Mouse (Mus musculus) heart, embryonic 15.5 days (tissue): Measurements from ENCODE around the gene Lsamp. TPM values are rescaled to one million over a fixed set of nuclear protein-coding genes. Genes with fewer than 3 reads are reported as not detected.

Experiments used
- ATAC-seq: fragments of 200-750 bp; cut with Nextera tagmentation; replicated peaks from 2 replicates; pipeline ENCODE4 v1.8.0; 2017; ENCODE audit warnings: low read depth, moderate TSS enrichment; ENCODE audit not compliant: insufficient number of reproducible peaks, insufficient read depth, low FRiP score
- H3K27ac ChIP-seq: fragments of 300-500 bp; sonication (generic); 2 replicates; pipeline ENCODE4 v1.5.1; 2015; ENCODE audit warnings: mild to moderate bottlenecking, inconsistent platforms
- H3K27me3 ChIP-seq: fragments of 300-500 bp; sonication (generic); 2 replicates; pipeline ENCODE4 v1.6.1; 2015; ENCODE audit warnings: inconsistent platforms
- H3K36me3 ChIP-seq: fragments of 300-500 bp; sonication (generic); 2 replicates; pipeline ENCODE4 v1.6.1; 2015; ENCODE audit warnings: mild to moderate bottlenecking, inconsistent platforms
- H3K4me1 ChIP-seq: fragments of 300-500 bp; sonication (generic); replicated peaks from 2 replicates; pipeline ENCODE4 v1.6.1; 2015; ENCODE audit warnings: inconsistent platforms
- H3K4me2 ChIP-seq: fragments of 300-500 bp; sonication (generic); 2 replicates; pipeline ENCODE4 v1.6.1; 2015; ENCODE audit warnings: inconsistent platforms, mild to moderate bottlenecking, moderate library complexity
- H3K4me3 ChIP-seq: fragments of 300-500 bp; sonication (generic); 2 replicates; pipeline ENCODE4 v1.5.1; 2015; ENCODE audit warnings: mild to moderate bottlenecking, inconsistent platforms
- H3K9ac ChIP-seq: fragments of 300-500 bp; sonication (generic); 2 replicates; pipeline ENCODE4 v1.6.1; 2015; ENCODE audit warnings: mild to moderate bottlenecking, inconsistent platforms
- H3K9me3 ChIP-seq: fragments of 300-500 bp; sonication (generic); replicated peaks from 2 replicates; pipeline ENCODE4 v1.6.1; 2016; ENCODE audit warnings: inconsistent platforms
- WGBS: fragments of 180-500 bp; shearing (Covaris S2); methylation state at CpG from one replicate; pipeline ENCODE4 v1.1.7; 2015; ENCODE audit warnings: mixed read lengths; 5-methylcytosine and 5-hydroxymethylcytosine counted together
- polyA plus RNA-seq: library from polyadenylated mRNA; unstranded; fragments of >200 nt; fragmentation: Nextera tagmentation; extraction: Ambion mirVana; gene quantifications from 2 replicates; pipeline ENCODE4 v1.2.1, GENCODE M21; 2015

Lsamp gene
- polyA plus RNA-seq, 1 experiment from 2014 or later: 1.7 TPM

GRCm38 (mm10) chr16:41343431-41343830 lies 1359.3 kb downstream of the Lsamp start:
- H3K9me3 ChIP-seq: no peaks in the 10 kb centered on the region
- H3K4me2 ChIP-seq: no peak overlapping the region
- H3K9ac ChIP-seq: no peak overlapping the region
- H3K27me3 ChIP-seq: no peaks in the 10 kb centered on the region
- H3K4me1 ChIP-seq: no peaks in the 10 kb centered on the region
- no peak for ATAC-seq
- H3K36me3 ChIP-seq: no peaks in the 10 kb centered on the region
- no peak overlapping the region for H3K27ac ChIP-seq
- 73% methylated on average over 1 of the region's 1 CpGs for WGBS
- no peak overlapping the region for H3K4me3 ChIP-seq

- H3K27me3 ChIP-seq: no peaks in the 10 kb centered on the region
- H3K36me3 ChIP-seq: no peaks in the 10 kb centered on the region
- no peak overlapping the region for H3K9ac ChIP-seq
- 68% methylated on average over 2 of the region's 2 CpGs for WGBS
- H3K27ac ChIP-seq: no peak overlapping the region
- no peak for ATAC-seq
- H3K9me3 ChIP-seq: no peaks in the 10 kb centered on the region
- H3K4me2 ChIP-seq: no peak overlapping the region
- no peak overlapping the region for H3K4me3 ChIP-seq
- no peaks in the 10 kb centered on the region for H3K4me1 ChIP-seq
Measured at GRCm38 (mm10) chr16:41365138-41365537, 1381.0 kb downstream of the Lsamp start.

DNA sequence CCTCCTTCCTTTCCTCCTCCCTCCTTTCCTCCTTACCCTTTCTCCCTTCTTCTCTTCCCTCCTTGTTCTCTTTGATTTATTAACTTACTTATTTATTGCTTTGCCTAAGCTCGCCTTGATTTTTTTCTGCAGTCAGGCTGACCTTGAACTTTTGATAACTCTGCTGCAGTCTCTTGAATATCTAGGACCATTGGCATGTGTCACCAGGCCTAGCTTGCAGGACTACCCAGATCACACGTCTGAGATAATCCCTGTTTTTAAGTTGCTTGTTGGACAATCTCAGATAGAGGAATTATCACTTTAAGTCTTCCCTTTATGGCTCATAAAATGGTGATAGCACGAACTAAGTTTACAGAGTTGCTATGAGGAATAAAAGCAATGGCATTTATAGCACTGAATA lies 1399.5 kb downstream of the Lsamp start:
- Histone ChIP-seq H3K4me2 (no peak overlapping the region), H3K9ac (no peak overlapping the region), H3K27me3 (no peaks in the 10 kb centered on the region), H3K36me3 (no peaks in the 10 kb centered on the region), H3K9me3 (no peaks in the 10 kb centered on the region), H3K4me1 (no peaks in the 10 kb centered on the region), H3K27ac (no peak overlapping the region), H3K4me3 (no peak overlapping the region)
- ATAC-seq: no peak
- 48% methylated on average over 3 of the region's 3 CpGs for WGBS

GRCm38 (mm10) chr16:41384288-41384687 lies 1400.1 kb downstream of the Lsamp start:
- H3K4me1 ChIP-seq: no peaks in the 10 kb centered on the region
- H3K9ac ChIP-seq: no peak overlapping the region
- H3K27me3 ChIP-seq: no peaks in the 10 kb centered on the region
- H3K36me3 ChIP-seq: no peaks in the 10 kb centered on the region
- H3K9me3 ChIP-seq: no peaks in the 10 kb centered on the region
- H3K4me3 ChIP-seq: no peak overlapping the region
- ATAC-seq: no peak
- no peak overlapping the region for H3K27ac ChIP-seq
- no peak overlapping the region for H3K4me2 ChIP-seq
- 87% methylated on average over 1 of the region's 1 CpGs for WGBS

GRCm38 (mm10) chr16:41408850-41409249 lies 1424.7 kb downstream of the Lsamp start:
- WGBS: 52% methylated on average over 7 of the region's 7 CpGs

DNA sequence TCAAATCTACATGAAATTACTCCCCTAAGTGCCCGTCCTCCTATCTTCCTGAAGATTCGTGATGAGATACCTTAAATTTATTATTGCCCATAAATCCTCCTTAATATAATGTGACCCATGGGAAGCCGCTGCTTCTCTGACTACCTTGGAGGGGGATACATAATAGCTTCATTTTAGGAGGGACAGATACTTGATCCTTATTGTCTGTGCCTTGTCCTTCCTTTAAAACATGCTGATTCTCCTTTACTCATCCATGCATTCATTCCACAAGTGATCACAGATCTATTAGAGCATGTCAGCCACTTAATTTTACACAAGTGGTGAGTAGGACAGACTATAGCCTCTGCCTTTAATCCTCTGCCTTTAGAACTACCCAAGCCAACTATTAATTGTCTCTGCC lies 1426.5 kb downstream of the Lsamp start:
- H3K4me3 ChIP-seq: no peak overlapping the region
- no peaks in the 10 kb centered on the region for H3K27me3 ChIP-seq
- 80% methylated on average over 3 of the region's 3 CpGs for WGBS
- H3K9me3 ChIP-seq: no peaks in the 10 kb centered on the region
- H3K9ac ChIP-seq: no peak overlapping the region
- no peak overlapping the region for H3K27ac ChIP-seq
- H3K36me3 ChIP-seq: no peaks in the 10 kb centered on the region
- H3K4me1 ChIP-seq: no peaks in the 10 kb centered on the region
- no peak overlapping the region for H3K4me2 ChIP-seq
- no peak for ATAC-seq

More at GRCm38 (mm10) chr16:41408850-41409249, 1424.7 kb downstream of the Lsamp start:
- Histone ChIP-seq H3K27me3 (no peaks in the 10 kb centered on the region), H3K4me1 (no peaks in the 10 kb centered on the region), H3K4me2 (no peak overlapping the region), H3K36me3 (no peaks in the 10 kb centered on the region), H3K27ac (no peak overlapping the region), H3K4me3 (no peak overlapping the region), H3K9me3 (no peaks in the 10 kb centered on the region), H3K9ac (no peak overlapping the region)
- no peak for ATAC-seq

- no peaks in the 10 kb centered on the region for H3K9me3 ChIP-seq
Measured at GRCm38 (mm10) chr16:41417363-41417762, 1433.2 kb downstream of the Lsamp start.

DNA sequence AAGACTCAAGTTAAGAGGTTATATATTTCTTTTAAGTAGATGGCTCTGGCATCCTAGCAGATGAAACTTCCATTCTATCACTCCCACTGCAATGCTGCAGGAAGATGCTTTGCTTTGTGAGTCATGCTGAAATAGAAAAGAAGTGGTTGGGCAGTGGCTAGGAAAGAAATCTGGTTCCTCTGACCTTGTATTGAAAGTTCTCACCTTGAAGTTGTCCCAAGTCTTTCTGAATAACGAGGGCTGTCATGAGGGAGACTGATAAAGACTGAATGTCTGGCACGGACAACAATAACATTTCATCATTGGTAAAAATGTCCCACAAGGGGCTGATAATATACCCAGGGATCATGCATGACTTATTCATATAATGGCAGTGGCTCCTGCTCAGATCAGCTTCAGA lies 1483.2 kb downstream of the Lsamp start:
- H3K27ac ChIP-seq: no peak overlapping the region
- no peaks in the 10 kb centered on the region for H3K36me3 ChIP-seq
- H3K4me3 ChIP-seq: no peak overlapping the region
- WGBS: 24% methylated on average over 2 of the region's 2 CpGs
- no peak overlapping the region for H3K4me2 ChIP-seq
- H3K27me3 ChIP-seq: no peaks in the 10 kb centered on the region
- ATAC-seq: no peak
- H3K4me1 ChIP-seq: no peaks in the 10 kb centered on the region
- no peak overlapping the region for H3K9ac ChIP-seq
- H3K9me3 ChIP-seq: no peaks in the 10 kb centered on the region

More at GRCm38 (mm10) chr16:41417363-41417762, 1433.2 kb downstream of the Lsamp start:
- WGBS: 75% methylated on average over 5 of the region's 5 CpGs
- no peak for ATAC-seq
- Histone ChIP-seq H3K27me3 (no peaks in the 10 kb centered on the region), H3K27ac (no peak overlapping the region), H3K4me3 (no peak overlapping the region), H3K9ac (no peak overlapping the region), H3K4me1 (no peaks in the 10 kb centered on the region), H3K4me2 (no peak overlapping the region), H3K36me3 (no peaks in the 10 kb centered on the region)

- no peaks in the 10 kb centered on the region for H3K4me1 ChIP-seq
- H3K9ac ChIP-seq: no peak overlapping the region
- H3K27ac ChIP-seq: no peak overlapping the region
- H3K36me3 ChIP-seq: no peaks in the 10 kb centered on the region
- no peak overlapping the region for H3K4me2 ChIP-seq
- whole genome bisulfite sequencing: 67% methylated on average over 5 of the region's 5 CpGs
- H3K9me3 ChIP-seq: no peaks in the 10 kb centered on the region
- ATAC-seq: no peak
- H3K4me3 ChIP-seq: no peak overlapping the region
- H3K27me3 ChIP-seq: no peaks in the 10 kb centered on the region
Measured at GRCm38 (mm10) chr16:41478694-41479093, 1494.5 kb downstream of the Lsamp start.

DNA sequence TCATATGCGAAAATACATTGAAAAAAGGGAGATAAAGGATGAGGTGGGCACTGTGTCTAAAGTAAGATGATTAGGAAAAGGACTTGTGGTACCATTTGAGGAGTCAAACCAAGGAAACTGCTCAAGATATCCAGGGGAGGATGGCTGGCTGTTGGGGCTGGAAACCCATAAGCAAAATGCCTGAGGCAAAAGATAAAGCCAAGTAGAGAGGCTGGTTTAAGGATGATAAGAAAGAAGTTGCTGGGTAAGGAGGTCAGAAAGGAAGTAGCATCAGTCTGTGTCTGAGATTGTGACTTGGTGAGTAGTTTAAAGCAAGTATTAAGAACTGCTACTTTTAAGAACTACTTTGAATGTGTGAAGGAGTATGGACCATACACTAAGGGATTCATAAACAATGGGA lies 1497.7 kb downstream of the Lsamp start:
- WGBS: 60% methylated on average over 1 of the region's 1 CpGs
- Histone ChIP-seq H3K27me3 (no peaks in the 10 kb centered on the region), H3K9me3 (no peaks in the 10 kb centered on the region), H3K4me2 (no peak overlapping the region), H3K4me3 (no peak overlapping the region), H3K27ac (no peak overlapping the region), H3K9ac (no peak overlapping the region), H3K36me3 (no peaks in the 10 kb centered on the region), H3K4me1 (no peaks in the 10 kb centered on the region)
- no peak for ATAC-seq

DNA sequence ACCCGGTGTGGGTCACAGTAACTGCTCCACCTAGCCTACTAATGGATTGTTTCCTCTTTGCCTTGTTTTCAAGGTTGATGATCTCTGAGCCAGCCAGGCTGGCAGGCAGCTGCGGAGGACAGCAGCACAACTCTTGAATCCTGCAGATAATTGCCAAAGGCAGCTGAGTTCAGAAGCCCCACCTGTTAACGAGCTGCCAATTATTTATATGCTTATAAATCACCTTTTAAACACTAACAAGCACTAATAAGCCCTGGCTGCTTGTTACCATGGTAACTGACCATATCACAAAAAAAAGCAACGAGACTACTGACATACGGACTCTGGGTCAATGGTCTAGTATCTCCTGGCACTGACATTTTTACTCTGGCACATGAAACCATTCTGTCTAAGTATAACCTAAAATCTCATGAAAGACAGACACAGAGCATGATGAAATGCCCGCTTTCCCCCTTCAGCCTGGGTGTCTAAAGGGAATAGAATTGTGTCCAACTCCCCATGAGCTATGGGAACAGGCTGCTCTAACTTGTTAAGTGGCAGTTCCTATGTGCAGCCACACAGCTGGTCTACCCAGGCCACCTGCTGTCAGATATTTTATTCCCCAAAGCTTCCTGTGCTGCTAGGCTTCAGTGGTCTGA lies 1526.9 kb downstream of the Lsamp start:
- Histone ChIP-seq H3K9me3 (no peaks in the 10 kb centered on the region), H3K36me3 (no peaks in the 10 kb centered on the region), H3K9ac (no peak overlapping the region), H3K4me1 (no peaks in the 10 kb centered on the region), H3K27ac (no peak overlapping the region), H3K4me2 (no peak overlapping the region), H3K27me3 (no peaks in the 10 kb centered on the region), H3K4me3 (no peak overlapping the region)
- no peak for ATAC-seq
- 62% methylated on average over 6 of the region's 6 CpGs for WGBS

DNA sequence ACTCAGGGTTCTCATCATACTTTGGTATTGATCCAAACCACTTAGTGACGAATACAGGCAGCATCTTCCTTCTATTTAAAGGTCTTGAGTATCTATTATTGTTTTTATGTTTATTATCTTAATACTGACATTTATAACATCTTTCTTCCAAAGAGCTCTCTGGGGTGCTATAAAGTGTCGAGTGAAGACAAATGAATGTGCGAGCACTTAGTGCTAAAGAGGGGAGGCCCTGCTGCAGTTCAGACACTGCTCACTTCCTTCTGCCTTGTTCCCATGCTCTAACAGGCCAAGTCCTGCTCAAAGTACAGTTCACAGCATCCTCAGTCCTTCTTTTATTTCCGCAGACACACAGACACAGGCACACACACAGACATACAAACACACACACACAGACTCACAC lies 1537.4 kb downstream of the Lsamp start:
- Histone ChIP-seq H3K9me3 (no peaks in the 10 kb centered on the region), H3K36me3 (no peaks in the 10 kb centered on the region), H3K27ac (no peak overlapping the region), H3K27me3 (no peaks in the 10 kb centered on the region), H3K4me3 (no peak overlapping the region), H3K4me1 (no peaks in the 10 kb centered on the region), H3K4me2 (no peak overlapping the region), H3K9ac (no peak overlapping the region)
- 51% methylated on average over 4 of the region's 4 CpGs for WGBS
- no peak for ATAC-seq
